ENCODE assay signal across 10 mouse cellular contexts in genomic region chr4:115133085-115133484, GRCm38 (mm10). TPM values are rescaled to one million over a fixed set of nuclear protein-coding genes. Genes with fewer than 3 reads are reported as not detected.
A peak's percentile ranks its signal among the peaks of the same experiment; 100 is the strongest.
DNase-seq lines count a peak whose midpoint lies in the region; ATAC-seq and TF ChIP-seq lines count a peak whose summit lies in the region.
"Had no signal": no experiment of that assay in that cellular context is flagged by ENCODE, and none has a peak within 500 bp of the region (broad histone marks: within the 10 kb centered on the region; RNA-seq: fewer than 3 reads in every experiment).

No protein-coding gene starts in this region.

- 8% methylated on average over 5 of the region's 5 CpGs for WGBS in kidney, embryonic 15.5 days
- 19% methylated on average over 5 of the region's 5 CpGs for WGBS in kidney, adult 2 months
- 7% methylated on average over 5 of the region's 5 CpGs for WGBS in forebrain, embryonic 10.5 days
- 9% methylated on average over 5 of the region's 5 CpGs for WGBS in hindbrain, embryonic 14.5 days
- WGBS in midbrain, embryonic 16.5 days = 8% methylated on average over 5 of the region's 5 CpGs

- H3K9ac ChIP-seq in kidney, embryonic 15.5 days = no peak overlapping the region
- peak overlapping the region; percentile 80 for H3K9ac ChIP-seq in hindbrain, embryonic 14.5 days
- peak overlapping the region; percentile 90; the same call in 1 of the 2 replicates for H3K9ac ChIP-seq in midbrain, embryonic 16.5 days (ENCODE audit: low read depth, low read length)
- H3K9ac ChIP-seq: limb, embryonic 12.5 days had no signal

- H3K4me3 ChIP-seq in kidney, embryonic 15.5 days (replicated peaks) = no peak overlapping the region
- H3K4me3 ChIP-seq in kidney, adult 2 months (ENCODE audit: insufficient read depth, low read depth, low read length) = no peak overlapping the region
- H3K4me3 ChIP-seq in forebrain, embryonic 10.5 days = peak overlapping the region; percentile 55
- peak overlapping the region; percentile 53 for H3K4me3 ChIP-seq in hindbrain, embryonic 14.5 days (replicated peaks; ENCODE audit: low read length)
- H3K4me3 ChIP-seq in midbrain, embryonic 16.5 days (ENCODE audit: low read depth, low read length) = peak overlapping the region; percentile 67

- peaks cover 6% of the 10 kb centered on the region for H3K4me1 ChIP-seq in kidney, embryonic 15.5 days
- H3K4me1 ChIP-seq in kidney, adult 2 months (ENCODE audit: control insufficient read depth, insufficient read depth, low read length) = no peaks in the 10 kb centered on the region
- H3K4me1 ChIP-seq in forebrain, embryonic 10.5 days = peaks cover 10% of the 10 kb centered on the region
- H3K4me1 ChIP-seq in hindbrain, embryonic 14.5 days (replicated peaks; ENCODE audit: control insufficient read depth, insufficient read depth, low read length) = 0 out of 2 replicates have a peak, but pooled peaks cover 4% of the 10 kb centered on the region
- H3K4me1 ChIP-seq in midbrain, embryonic 16.5 days (ENCODE audit: control insufficient read depth, insufficient read depth, low read length) = peaks cover 7% of the 10 kb centered on the region

- no peak for TF ChIP-seq POLR2A in kidney, adult 2 months (IDR thresholded peaks at IDR 0.05; ENCODE audit: low read depth, low read length)

- no peak for TF ChIP-seq CTCF in kidney, adult 2 months (conservative IDR thresholded peaks at IDR 0.05; ENCODE audit: insufficient read depth, insufficient read length, low read depth, low read length)

- ATAC-seq in kidney, embryonic 15.5 days (replicated peaks; ENCODE audit: low FRiP score) = no peak
- ATAC-seq in hindbrain, embryonic 14.5 days (ENCODE audit: low FRiP score) = no peak
- peak; percentile 29; the same call in 1 of the 2 replicates for ATAC-seq in midbrain, embryonic 16.5 days
- no peak for ATAC-seq in activated CD4-positive, CD25-positive, alpha-beta regulatory T cell, adult 4 months

- no peaks in the 10 kb centered on the region for H3K9me3 ChIP-seq in kidney, embryonic 15.5 days (replicated peaks)
- no peaks in the 10 kb centered on the region for H3K9me3 ChIP-seq in forebrain, embryonic 10.5 days
- no peaks in the 10 kb centered on the region for H3K9me3 ChIP-seq in hindbrain, embryonic 14.5 days (ENCODE audit: control insufficient read depth, low read length)
- no peaks in the 10 kb centered on the region for H3K9me3 ChIP-seq in midbrain, embryonic 16.5 days (replicated peaks; ENCODE audit: control insufficient read depth, low read length, poor library complexity, severe bottlenecking)
- H3K9me3 ChIP-seq: limb, embryonic 12.5 days had no signal

- DNase-seq in kidney, adult 2 months = no peak
- DNase-seq in forebrain, embryonic 10.5 days (ENCODE audit: extremely low spot score, low spot score) = no peak
- DNase-seq in hindbrain, embryonic 14.5 days (ENCODE audit: low spot score) = peak; percentile 30
- no peak for DNase-seq in gastrocnemius, adult 8-10 months (ENCODE audit: low spot score in 2 of 2)
- DNase-seq in kidney, adult 18-20 months = no peak

- H3K4me2 ChIP-seq in kidney, embryonic 15.5 days = peak overlapping the region; percentile 50; the same call in 1 of the 2 replicates
- H3K4me2 ChIP-seq in hindbrain, embryonic 14.5 days (replicated peaks) = peak overlapping the region; percentile 75
- peak overlapping the region; percentile 59 for H3K4me2 ChIP-seq in midbrain, embryonic 16.5 days (ENCODE audit: low read length)

- H3K27ac ChIP-seq in kidney, embryonic 15.5 days = no peak overlapping the region
- no peak overlapping the region for H3K27ac ChIP-seq in kidney, adult 2 months (ENCODE audit: insufficient read depth, low read depth, low read length)
- H3K27ac ChIP-seq in forebrain, embryonic 10.5 days = no peak overlapping the region
- H3K27ac ChIP-seq in hindbrain, embryonic 14.5 days = peak overlapping the region; percentile 84
- peak overlapping the region; percentile 92 for H3K27ac ChIP-seq in midbrain, embryonic 16.5 days (ENCODE audit: low read length)
- H3K27ac ChIP-seq: limb, embryonic 12.5 days had no signal

- no peaks in the 10 kb centered on the region for H3K36me3 ChIP-seq in kidney, embryonic 15.5 days
- no peaks in the 10 kb centered on the region for H3K36me3 ChIP-seq in kidney, adult 2 months (ENCODE audit: control insufficient read depth, insufficient read depth, low read length)
- H3K36me3 ChIP-seq in forebrain, embryonic 10.5 days (replicated peaks) = no peaks in the 10 kb centered on the region
- H3K36me3 ChIP-seq in hindbrain, embryonic 14.5 days (replicated peaks; ENCODE audit: control insufficient read depth, insufficient read depth) = no peaks in the 10 kb centered on the region
- no peaks in the 10 kb centered on the region for H3K36me3 ChIP-seq in midbrain, embryonic 16.5 days (ENCODE audit: control insufficient read depth, insufficient read depth, low read length)
- H3K36me3 ChIP-seq: limb, embryonic 12.5 days had no signal

- peaks cover 40% of the 10 kb centered on the region for H3K27me3 ChIP-seq in kidney, embryonic 15.5 days
- H3K27me3 ChIP-seq in kidney, adult 2 months (replicated peaks; ENCODE audit: control insufficient read depth, insufficient read depth, low read length) = no peaks in the 10 kb centered on the region
- peaks cover 33% of the 10 kb centered on the region for H3K27me3 ChIP-seq in forebrain, embryonic 10.5 days (ENCODE audit: poor library complexity, severe bottlenecking)
- no peaks in the 10 kb centered on the region for H3K27me3 ChIP-seq in hindbrain, embryonic 14.5 days (ENCODE audit: control insufficient read depth, insufficient read depth, low read length)
- no peaks in the 10 kb centered on the region for H3K27me3 ChIP-seq in midbrain, embryonic 16.5 days (ENCODE audit: control insufficient read depth, insufficient read depth, low read depth, low read length)

RNA-seq across cellular contexts. Expression of gene Cyp4x1, which starts 1.0 kb away (rescaled TPM):
- polyA plus RNA-seq in kidney, embryonic 15.5 days (2015; fragmentation: Nextera tagmentation; extraction: Ambion mirVana) = 0.57 and 0.86 TPM in 2 replicates
- 0.04 and 0.06 TPM in 2 replicates for polyA plus RNA-seq in kidney, adult 2 months (2012; rRNA removed)
- 0.07 and 0.12 TPM in 2 replicates for polyA plus RNA-seq in forebrain, embryonic 10.5 days (2016; fragmentation: Nextera tagmentation; extraction: Ambion mirVana)
- polyA plus RNA-seq in hindbrain, embryonic 14.5 days (2014; fragmentation: Nextera tagmentation; extraction: Ambion mirVana) = 10.2 and 11.5 TPM in 2 replicates
- 11.8 and 15.4 TPM in 2 replicates for polyA plus RNA-seq in midbrain, embryonic 16.5 days (2015; fragmentation: Nextera tagmentation; extraction: Ambion mirVana)
- total RNA-seq in gastrocnemius, adult 8-10 months (2022) = not detected
- not detected for polyA plus RNA-seq in activated CD4-positive, CD25-positive, alpha-beta regulatory T cell, adult 4 months (2017; shearing (Covaris generic))
- polyA plus RNA-seq: limb, embryonic 12.5 days; testis, adult 2 months had no signal

RNA-seq across cellular contexts. Expression of gene Pdzk1ip1, which starts 44.6 kb away (rescaled TPM):
- 161 and 191 TPM in 2 replicates for polyA plus RNA-seq in kidney, embryonic 15.5 days (2015; fragmentation: Nextera tagmentation; extraction: Ambion mirVana)
- polyA plus RNA-seq in kidney, adult 2 months (2012; rRNA removed) = 3,641 and 4,008 TPM in 2 replicates
- 7.4 and 12.6 TPM in 2 replicates for polyA plus RNA-seq in forebrain, embryonic 10.5 days (2016; fragmentation: Nextera tagmentation; extraction: Ambion mirVana)
- polyA plus RNA-seq in hindbrain, embryonic 14.5 days (2014; fragmentation: Nextera tagmentation; extraction: Ambion mirVana) = 3.0 and 3.7 TPM in 2 replicates
- polyA plus RNA-seq in midbrain, embryonic 16.5 days (2015; fragmentation: Nextera tagmentation; extraction: Ambion mirVana) = 2.0 and 2.3 TPM in 2 replicates
- not detected for total RNA-seq in gastrocnemius, adult 8-10 months (2022)
- polyA plus RNA-seq in activated CD4-positive, CD25-positive, alpha-beta regulatory T cell, adult 4 months (2017; shearing (Covaris generic)) = 10 to 100 TPM; 31.4 to 40.8 TPM

Comparison
In these comparisons a context has a peak if more than half of its experiments do, and no peak if none do; other contexts are left out.
1. RNA of gene Pdzk1ip1, which starts 44.6 kb away (polyA plus RNA-seq): 3,641 to 4,008 TPM in kidney, adult 2 months; 161 to 191 TPM in kidney, embryonic 15.5 days, 31.4 to 40.8 TPM in activated CD4-positive, CD25-positive, alpha-beta regulatory T cell, adult 4 months, 7.4 to 12.6 TPM in forebrain, embryonic 10.5 days, 3.0 to 3.7 TPM in hindbrain, embryonic 14.5 days and 2.0 to 2.3 TPM in midbrain, embryonic 16.5 days; every median in the first group is over 10 times any median in the second.
2. H3K27ac ChIP-seq: peak in hindbrain, embryonic 14.5 days (single experiment) and midbrain, embryonic 16.5 days (single experiment); none in kidney, embryonic 15.5 days (single experiment), kidney, adult 2 months (single experiment) and forebrain, embryonic 10.5 days (single experiment).
3. H3K4me3 ChIP-seq: peak in forebrain, embryonic 10.5 days (single experiment), hindbrain, embryonic 14.5 days (single experiment) and midbrain, embryonic 16.5 days (single experiment); none in kidney, embryonic 15.5 days (single experiment) and kidney, adult 2 months (single experiment).
4. Peak in every context shown above with its lines, with median percentiles within 50 percentile points of each other: H3K4me2 ChIP-seq.